Mouse (Mus musculus) G1E (cell line): ENCODE data around the gene Tubd1. TPM values are rescaled to one million over a fixed set of nuclear protein-coding genes. Genes with fewer than 3 reads are reported as not detected.
A peak's percentile ranks its signal among the peaks of the same experiment; 100 is the strongest.

Source experiments
- ATAC-seq: 2 replicates; pipeline ENCODE4 v1.8.0; 2016; ENCODE audit warnings: mild to moderate bottlenecking; ENCODE audit not compliant: insufficient number of reproducible peaks, poor library complexity, low FRiP score, severe bottlenecking; ENCODE audit errors: extremely low read depth
- DNase-seq: peaks from one replicate; pipeline ENCODE4 v3.0.0; 2012; ENCODE audit warnings: low spot score
- H3K27me3 ChIP-seq: 2 replicates; pipeline ENCODE4 v1.6.1; 2012; ENCODE audit warnings: mild to moderate bottlenecking, low read length, inconsistent platforms; ENCODE audit not compliant: insufficient read depth
- H3K36me3 ChIP-seq: replicated peaks from 2 replicates; pipeline ENCODE3; 2012; ENCODE audit warnings: mild to moderate bottlenecking, inconsistent platforms
- H3K4me1 ChIP-seq: 2 replicates; pipeline ENCODE4 v1.6.1; 2012; ENCODE audit warnings: low read depth, low read length, inconsistent platforms, mixed read lengths; ENCODE audit not compliant: insufficient read depth
- H3K4me3 ChIP-seq: 2 replicates; pipeline ENCODE4 v1.5.1; 2012; ENCODE audit warnings: low read depth, mild to moderate bottlenecking, inconsistent platforms, low read length, moderate library complexity, mixed read lengths
- H3K9me3 ChIP-seq: replicated peaks from 2 replicates; pipeline ENCODE4 v1.6.1; 2012; ENCODE audit warnings: inconsistent platforms
- CTCF ChIP-seq: IDR thresholded peaks from 2 replicates; pipeline ENCODE4 v1.5.1; 2012; ENCODE audit warnings: low read depth, low read length, inconsistent platforms, mixed read lengths
- GATA1 ChIP-seq: IDR thresholded peaks from 2 replicates; pipeline ENCODE4 v1.6.1; 2012; ENCODE audit warnings: borderline replicate concordance, low read length, inconsistent platforms, mixed read lengths
- GATA2 ChIP-seq: IDR thresholded peaks from 2 replicates; pipeline ENCODE4 v1.6.1; 2012; ENCODE audit warnings: low read depth, low read length, inconsistent platforms, borderline replicate concordance
- POLR2AphosphoS5 ChIP-seq: IDR thresholded peaks from 2 replicates; pipeline ENCODE4 v1.6.1; 2012; ENCODE audit warnings: low read depth, low read length, inconsistent platforms; ENCODE audit not compliant: insufficient replicate concordance
- TAL1 ChIP-seq: conservative IDR thresholded peaks from 2 replicates; pipeline ENCODE4 v1.6.1; 2012; ENCODE audit warnings: low read depth, low read length, inconsistent platforms, mixed read lengths
- polyA plus RNA-seq: library from polyadenylated mRNA; stranded (reverse); fragments of >175 nt; gene quantifications from 2 replicates; pipeline ENCODE4 v1.2.3, GENCODE M21; 2012
- total RNA-seq, 2 experiments: library from RNA; stranded (forward) in 1 of 2; stranded (reverse) in 1 of 2; fragments of 200-1000 nt in 1 of 2; fragments of >200 nt in 1 of 2; fragmentation: Nextera tagmentation in 1 of 2; gene quantifications; 2 replicates each; pipeline ENCODE4 v1.2.3; 2014 to 2017

Gene Tubd1
- total and polyA plus RNA-seq, 3 experiments, result 0.29 to 11.7 (median 10.6) TPM

GRCm38 (mm10) chr11:86578809-86579730 lies 34.3 kb downstream of the Tubd1 start:
- no peaks in the 10 kb centered on the region for H3K27me3 ChIP-seq
- no peak for ATAC-seq
- H3K36me3 ChIP-seq, result peaks cover 30% of the 10 kb centered on the region
- no peak for DNase-seq
- TF ChIP-seq GATA2, result no peak
- no peak for TF ChIP-seq POLR2AphosphoS5
- no peak for TF ChIP-seq GATA1
- TF ChIP-seq CTCF, result no peak
- no peak for TF ChIP-seq TAL1
- no peak overlapping the region for H3K4me3 ChIP-seq
- no peaks in the 10 kb centered on the region for H3K9me3 ChIP-seq
- H3K4me1 ChIP-seq, result peaks cover 51% of the 10 kb centered on the region

GRCm38 (mm10) chr11:86579731-86580318 lies 35.0 kb downstream of the Tubd1 start:
- no peaks in the 10 kb centered on the region for H3K27me3 ChIP-seq
- TF ChIP-seq GATA2 (no peak), CTCF (no peak), GATA1 (no peak), TAL1 (no peak), POLR2AphosphoS5 (no peak)
- H3K4me1 ChIP-seq, result peaks cover 55% of the 10 kb centered on the region
- no peaks in the 10 kb centered on the region for H3K9me3 ChIP-seq
- H3K36me3 ChIP-seq, result peaks cover 30% of the 10 kb centered on the region
- H3K4me3 ChIP-seq, result no peak overlapping the region
- no peak for DNase-seq
- no peak for ATAC-seq

GRCm38 (mm10) chr11:86580319-86581113 lies 35.7 kb downstream of the Tubd1 start:
- Histone ChIP-seq H3K4me3 (no peak overlapping the region), H3K9me3 (no peaks in the 10 kb centered on the region), H3K4me1 (peaks cover 62% of the 10 kb centered on the region), H3K27me3 (no peaks in the 10 kb centered on the region), H3K36me3 (peaks cover 37% of the 10 kb centered on the region)
- DNase-seq (no peak), ATAC-seq (no peak)
- no peak for TF ChIP-seq CTCF
- TF ChIP-seq POLR2AphosphoS5, result peak; percentile 15; the same call in 1 of the 2 replicates

GRCm38 (mm10) chr11:86581250-86581753 lies 36.5 kb downstream of the Tubd1 start:
- H3K27me3 ChIP-seq, result no peaks in the 10 kb centered on the region
- no peak overlapping the region; the same call in 1 of the 2 replicates for H3K4me3 ChIP-seq
- peaks cover 40% of the 10 kb centered on the region for H3K36me3 ChIP-seq
- DNase-seq, result no peak
- H3K9me3 ChIP-seq, result no peaks in the 10 kb centered on the region
- TF ChIP-seq GATA1, result no peak
- TF ChIP-seq TAL1, result no peak
- TF ChIP-seq CTCF, result no peak
- TF ChIP-seq POLR2AphosphoS5, result no peak; the same call in 1 of the 2 replicates
- TF ChIP-seq GATA2, result no peak
- no peak for ATAC-seq
- peaks cover 67% of the 10 kb centered on the region for H3K4me1 ChIP-seq

- no peaks in the 10 kb centered on the region for H3K27me3 ChIP-seq
- H3K4me3 ChIP-seq, result no peak overlapping the region
- ATAC-seq (no peak), DNase-seq (no peak)
- no peak for TF ChIP-seq CTCF
- TF ChIP-seq GATA1, result no peak
- TF ChIP-seq TAL1, result no peak
- TF ChIP-seq POLR2AphosphoS5, result peak; percentile 5; the same call in 1 of the 2 replicates
- TF ChIP-seq GATA2, result no peak
- peaks cover 40% of the 10 kb centered on the region for H3K36me3 ChIP-seq
- H3K4me1 ChIP-seq, result peaks cover 66% of the 10 kb centered on the region
- H3K9me3 ChIP-seq, result no peaks in the 10 kb centered on the region
Measured at GRCm38 (mm10) chr11:86581943-86582542, 37.3 kb downstream of the Tubd1 start.
